Mouse (Mus musculus) hindbrain, embryonic 16.5 days (tissue): ENCODE data around the gene Gba. TPM values are rescaled to one million over a fixed set of nuclear protein-coding genes. Genes with fewer than 3 reads are reported as not detected.

Experiments used
- ATAC-seq: fragments of 200-750 bp; cut with Nextera tagmentation; 2 replicates; pipeline ENCODE4 v1.8.0; 2017; ENCODE audit warnings: moderate TSS enrichment, moderate library complexity
- H3K27ac ChIP-seq: fragments of 300-500 bp; sonication (generic); 2 replicates; pipeline ENCODE4 v1.5.1; 2014; ENCODE audit warnings: low read depth, mild to moderate bottlenecking, control low read depth, low read length, moderate library complexity
- H3K27me3 ChIP-seq: fragments of 300-500 bp; sonication (generic); replicated peaks from 2 replicates; pipeline ENCODE4 v1.6.1; 2014; ENCODE audit warnings: low read length; ENCODE audit not compliant: control insufficient read depth, insufficient read depth
- H3K36me3 ChIP-seq: fragments of 300-500 bp; sonication (generic); 2 replicates; pipeline ENCODE4 v1.6.1; 2014; ENCODE audit warnings: mild to moderate bottlenecking, low read length, moderate library complexity, mixed read lengths; ENCODE audit not compliant: control insufficient read depth, insufficient read depth
- H3K4me1 ChIP-seq: fragments of 300-500 bp; sonication (generic); 2 replicates; pipeline ENCODE4 v1.6.1; 2014; ENCODE audit warnings: low read depth, low read length; ENCODE audit not compliant: control insufficient read depth, insufficient read depth
- H3K4me2 ChIP-seq: fragments of 300-500 bp; sonication (generic); 2 replicates; pipeline ENCODE4 v1.6.1; 2014; ENCODE audit warnings: mild to moderate bottlenecking, low read length, control low read depth, moderate library complexity
- H3K4me3 ChIP-seq: fragments of 300-500 bp; sonication (generic); 2 replicates; pipeline ENCODE4 v1.5.1; 2014; ENCODE audit warnings: mild to moderate bottlenecking, low read length, control low read depth, moderate library complexity
- H3K9ac ChIP-seq: fragments of 300-500 bp; sonication (generic); 2 replicates; pipeline ENCODE4 v1.6.1; 2014; ENCODE audit warnings: low read depth, mild to moderate bottlenecking, control low read depth, low read length, moderate library complexity
- H3K9me3 ChIP-seq: fragments of 300-500 bp; sonication (generic); 2 replicates; pipeline ENCODE4 v1.6.1; 2014; ENCODE audit warnings: mild to moderate bottlenecking, low read length, moderate library complexity; ENCODE audit not compliant: control insufficient read depth
- WGBS: fragments of 180-500 bp; shearing (Covaris S2); extraction: QIAGEN DNeasy Blood & Tissue Kit; methylation state at CpG from one replicate; pipeline ENCODE4 v1.1.7; 2014; 5-methylcytosine and 5-hydroxymethylcytosine counted together
- polyA plus RNA-seq: library from polyadenylated mRNA; unstranded; fragments of >200 nt; fragmentation: Nextera tagmentation; extraction: Ambion mirVana; gene quantifications from 2 replicates; pipeline ENCODE4 v1.2.1, GENCODE M21; 2015

Gene Gba
- polyA plus RNA-seq, 1 experiment from 2014 or later, result 51.8 TPM

DNA sequence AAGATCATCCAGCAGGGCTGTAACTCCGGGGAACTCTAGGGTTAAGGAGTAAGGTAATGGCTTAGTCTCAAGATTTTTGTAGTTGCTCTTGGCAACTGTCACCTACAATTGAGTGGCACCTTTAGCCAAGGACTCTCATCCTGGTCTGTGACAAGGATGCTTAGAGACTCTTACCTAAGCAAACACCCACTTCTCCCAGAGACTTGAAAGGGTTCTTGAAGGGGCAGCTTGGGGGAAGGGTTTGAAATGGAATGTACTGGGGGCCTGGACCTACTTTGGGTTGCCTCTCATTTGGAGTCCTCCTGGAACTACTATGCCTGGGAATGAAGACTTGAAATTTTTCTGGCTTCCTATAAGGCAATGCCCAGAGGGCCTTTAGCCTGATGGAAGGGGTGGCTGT is 15.5 kb downstream of the Gba start:
- no peak for ATAC-seq
- Histone ChIP-seq H3K9ac (no peak overlapping the region; the same call in 1 of the 2 replicates), H3K27me3 (no peaks in the 10 kb centered on the region), H3K27ac (no peak overlapping the region), H3K4me2 (no peak overlapping the region), H3K4me1 (peaks cover 16% of the 10 kb centered on the region), H3K9me3 (no peaks in the 10 kb centered on the region), H3K36me3 (no peaks in the 10 kb centered on the region; the same call in 1 of the 2 replicates), H3K4me3 (no peak overlapping the region)
- WGBS, result 77% methylated on average over 1 of the region's 1 CpGs

DNA sequence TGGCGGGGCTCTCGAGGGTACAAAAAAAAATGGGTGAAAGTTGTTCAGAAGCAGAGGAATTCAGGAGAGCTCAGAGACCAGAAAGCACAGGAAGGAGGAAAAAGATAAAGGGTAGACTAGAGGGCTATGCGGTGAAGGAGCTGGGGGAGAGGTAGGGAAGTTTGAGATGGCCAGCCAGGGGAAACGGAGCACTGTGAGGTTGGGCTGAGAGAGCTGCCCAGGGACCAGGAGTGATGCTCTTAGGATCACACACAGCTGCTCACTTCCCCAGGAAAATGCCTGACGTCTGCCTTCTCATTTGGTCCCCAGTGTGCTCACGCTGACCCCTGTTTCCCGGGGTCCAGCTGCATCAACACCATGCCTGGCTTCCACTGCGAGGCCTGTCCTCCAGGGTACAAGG is 16.8 kb downstream of the Gba start:
- no peak for ATAC-seq
- H3K27me3 ChIP-seq, result no peaks in the 10 kb centered on the region
- no peak overlapping the region for H3K9ac ChIP-seq
- H3K4me1 ChIP-seq, result peaks cover 28% of the 10 kb centered on the region
- no peaks in the 10 kb centered on the region; the same call in 1 of the 2 replicates for H3K36me3 ChIP-seq
- H3K9me3 ChIP-seq, result no peaks in the 10 kb centered on the region
- no peak overlapping the region for H3K4me3 ChIP-seq
- 43% methylated on average over 8 of the region's 8 CpGs for WGBS
- H3K4me2 ChIP-seq, result no peak overlapping the region
- H3K27ac ChIP-seq, result no peak overlapping the region

DNA sequence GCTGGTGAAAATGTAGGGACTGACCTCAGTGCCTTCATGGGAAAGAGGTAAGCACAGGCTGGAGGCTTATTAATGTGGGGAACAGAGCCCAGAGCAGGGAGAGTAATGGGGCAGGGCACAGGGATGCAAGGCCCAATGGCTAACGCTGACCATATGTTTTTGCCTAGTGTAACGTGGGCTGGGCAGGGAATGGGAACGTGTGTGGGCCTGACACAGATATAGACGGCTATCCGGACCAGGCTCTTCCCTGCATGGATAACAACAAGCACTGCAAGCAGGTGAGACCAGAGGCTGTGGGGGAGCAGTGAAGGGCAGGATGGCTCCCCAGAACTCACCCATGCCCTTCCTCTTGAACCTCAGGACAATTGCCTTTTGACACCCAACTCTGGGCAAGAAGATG is 18.4 kb downstream of the Gba start:
- no peak overlapping the region for H3K4me3 ChIP-seq
- no peak for ATAC-seq
- H3K4me2 ChIP-seq, result no peak overlapping the region
- 63% methylated on average over 5 of the region's 5 CpGs for WGBS
- no peaks in the 10 kb centered on the region for H3K9me3 ChIP-seq
- no peaks in the 10 kb centered on the region for H3K27me3 ChIP-seq
- H3K27ac ChIP-seq, result no peak overlapping the region
- H3K4me1 ChIP-seq, result peaks cover 23% of the 10 kb centered on the region
- no peak overlapping the region; the same call in 1 of the 2 replicates for H3K9ac ChIP-seq
- no peaks in the 10 kb centered on the region; the same call in 1 of the 2 replicates for H3K36me3 ChIP-seq

DNA sequence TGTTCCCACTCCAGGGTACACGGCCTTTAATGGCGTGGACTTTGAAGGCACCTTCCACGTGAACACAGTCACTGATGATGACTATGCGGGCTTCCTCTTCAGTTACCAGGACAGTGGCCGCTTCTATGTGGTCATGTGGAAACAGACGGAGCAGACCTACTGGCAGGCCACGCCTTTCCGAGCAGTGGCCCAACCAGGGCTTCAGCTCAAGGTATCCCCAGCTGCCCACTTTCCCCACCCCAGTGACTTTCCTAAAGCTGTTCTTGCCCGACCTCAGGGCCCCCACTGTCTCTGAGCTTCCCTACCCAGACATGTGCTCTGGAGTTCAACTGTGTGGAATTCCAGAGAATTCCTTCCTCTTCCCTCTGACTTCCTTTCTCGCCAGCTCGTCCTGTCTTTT is 22.1 kb downstream of the Gba start:
- ATAC-seq, result 0 out of 2 replicates have a peak, but pooled peaks have one; percentile 1
- H3K36me3 ChIP-seq, result no peaks in the 10 kb centered on the region; the same call in 1 of the 2 replicates
- no peaks in the 10 kb centered on the region for H3K27me3 ChIP-seq
- H3K9me3 ChIP-seq, result no peaks in the 10 kb centered on the region
- 32% methylated on average over 11 of the region's 11 CpGs for WGBS
- peak overlapping the region; percentile 69 for H3K9ac ChIP-seq
- peak overlapping the region; percentile 48 for H3K4me3 ChIP-seq
- peaks cover 50% of the 10 kb centered on the region for H3K4me1 ChIP-seq
- H3K4me2 ChIP-seq, result peak overlapping the region; percentile 75
- peak overlapping the region; percentile 71 for H3K27ac ChIP-seq

DNA sequence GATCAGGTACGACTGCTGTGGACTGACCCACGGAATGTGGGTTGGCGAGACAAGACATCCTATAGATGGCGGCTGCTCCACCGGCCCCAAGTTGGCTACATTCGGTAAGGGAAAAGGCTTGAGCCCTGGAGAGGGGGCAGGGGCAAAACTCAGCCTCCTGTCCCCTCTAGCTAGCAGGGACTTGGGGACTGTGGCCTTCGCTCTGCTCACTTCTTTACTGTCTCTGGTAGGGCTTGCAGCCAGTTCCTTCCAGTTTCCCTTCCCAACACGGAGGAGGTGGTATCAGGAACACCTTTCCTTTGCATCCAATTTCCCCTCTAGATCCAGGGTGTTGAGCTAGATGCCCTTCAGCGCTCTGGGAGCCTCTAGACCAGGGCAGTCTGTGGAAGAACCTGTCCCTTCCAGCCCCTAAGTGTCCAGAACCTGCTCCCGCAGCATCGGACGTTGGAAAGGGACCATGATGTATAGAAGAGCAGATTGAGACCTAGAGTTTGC is 22.6 kb downstream of the Gba start:
- peak overlapping the region; percentile 71 for H3K27ac ChIP-seq
- no peaks in the 10 kb centered on the region for H3K27me3 ChIP-seq
- peak overlapping the region; percentile 48 for H3K4me3 ChIP-seq
- ATAC-seq, result no peak
- H3K9me3 ChIP-seq, result no peaks in the 10 kb centered on the region
- no peaks in the 10 kb centered on the region; the same call in 1 of the 2 replicates for H3K36me3 ChIP-seq
- peaks cover 50% of the 10 kb centered on the region for H3K4me1 ChIP-seq
- H3K9ac ChIP-seq, result peak overlapping the region; percentile 69
- peak overlapping the region; percentile 75 for H3K4me2 ChIP-seq
- 17% methylated on average over 12 of the region's 12 CpGs for WGBS

DNA sequence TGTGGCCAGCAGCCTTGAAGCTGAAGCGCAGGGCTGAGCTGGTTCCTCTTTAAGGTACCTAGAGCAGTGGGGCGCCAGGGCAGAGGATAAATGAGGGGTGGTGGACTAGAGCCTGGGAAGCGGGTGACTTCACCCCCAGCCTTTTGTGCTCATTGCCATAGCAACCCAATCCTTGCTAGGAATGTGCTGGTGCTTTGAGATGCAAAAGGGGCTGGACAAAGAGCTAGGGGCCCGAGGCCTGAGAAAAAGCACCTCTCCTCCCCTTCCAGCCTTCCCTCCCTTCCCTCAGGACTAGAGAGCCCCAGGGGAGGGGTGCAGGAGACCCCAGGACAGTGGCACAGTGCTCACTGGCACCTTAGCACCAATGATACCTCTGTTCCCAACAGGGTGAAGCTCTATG is 23.2 kb downstream of the Gba start:
- ATAC-seq, result peak; percentile 64
- H3K9ac ChIP-seq, result peak overlapping the region; percentile 69
- H3K9me3 ChIP-seq, result no peaks in the 10 kb centered on the region
- H3K4me3 ChIP-seq, result peak overlapping the region; percentile 48
- H3K4me1 ChIP-seq, result peaks cover 50% of the 10 kb centered on the region
- WGBS, result 17% methylated on average over 4 of the region's 4 CpGs
- H3K36me3 ChIP-seq, result no peaks in the 10 kb centered on the region; the same call in 1 of the 2 replicates
- H3K27me3 ChIP-seq, result no peaks in the 10 kb centered on the region
- H3K27ac ChIP-seq, result peak overlapping the region; percentile 83
- H3K4me2 ChIP-seq, result peak overlapping the region; percentile 75

DNA sequence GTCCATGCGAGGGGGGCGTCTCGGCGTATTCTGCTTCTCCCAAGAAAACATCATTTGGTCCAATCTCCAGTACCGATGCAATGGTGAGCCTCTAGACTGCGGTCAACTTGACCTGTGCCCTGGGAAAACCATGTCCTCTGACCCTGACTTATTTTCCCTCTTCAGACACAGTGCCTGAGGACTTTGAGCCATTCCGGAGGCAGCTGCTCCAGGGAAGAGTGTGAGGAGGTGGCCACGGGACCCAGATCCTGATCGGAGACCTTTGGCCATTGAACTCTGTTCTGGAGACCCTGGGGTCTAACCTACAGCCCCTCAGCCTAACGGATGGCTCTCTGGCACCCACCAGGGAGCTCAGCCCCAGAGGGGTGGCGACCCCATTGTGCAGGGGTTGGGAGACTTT is 23.6 kb downstream of the Gba start:
- ATAC-seq, result no peak
- WGBS, result 10% methylated on average over 11 of the region's 11 CpGs
- no peaks in the 10 kb centered on the region for H3K9me3 ChIP-seq
- H3K4me1 ChIP-seq, result peaks cover 50% of the 10 kb centered on the region
- H3K36me3 ChIP-seq, result no peaks in the 10 kb centered on the region; the same call in 1 of the 2 replicates
- peak overlapping the region; percentile 83 for H3K27ac ChIP-seq
- H3K27me3 ChIP-seq, result no peaks in the 10 kb centered on the region
- H3K9ac ChIP-seq, result peak overlapping the region; percentile 69
- peak overlapping the region; percentile 75 for H3K4me2 ChIP-seq
- peak overlapping the region; percentile 48 for H3K4me3 ChIP-seq

DNA sequence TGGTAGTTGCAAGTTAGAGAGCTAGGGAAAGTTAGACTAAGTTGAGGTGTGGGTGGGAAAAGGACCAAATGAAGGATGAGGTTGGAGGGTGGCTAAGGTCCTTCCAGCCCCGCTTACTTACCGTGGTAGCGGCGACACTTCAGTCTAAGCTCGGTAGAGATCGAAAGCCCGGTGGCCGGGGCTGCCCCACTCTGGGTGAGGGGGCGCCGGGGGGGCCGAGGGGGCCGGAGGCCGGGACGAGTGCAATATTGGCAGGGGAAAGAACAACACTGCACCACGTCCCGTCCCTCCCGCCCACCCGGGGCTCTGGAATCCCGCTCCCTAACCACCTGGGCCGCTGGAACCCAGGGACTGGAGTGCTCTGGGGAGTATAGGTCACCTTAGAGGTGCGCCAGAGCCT is 24.2 kb downstream of the Gba start, which contains the start of gene Mtx1:
Gene Mtx1 (minus strand): TSS at position 189 of the 400 bp plus-strand sequence.
- WGBS, result 8% methylated on average over 21 of the region's 21 CpGs
- Histone ChIP-seq H3K36me3 (no peaks in the 10 kb centered on the region; the same call in 1 of the 2 replicates), H3K4me3 (peak within 1 kb of the TSS; percentile 48), H3K27me3 (no peaks in the 10 kb centered on the region), H3K27ac (peak within 1 kb of the TSS; percentile 83), H3K9ac (peak within 1 kb of the TSS; percentile 69), H3K9me3 (no peaks in the 10 kb centered on the region), H3K4me1 (peaks cover 50% of the 10 kb centered on the region), H3K4me2 (peak within 1 kb of the TSS; percentile 75)
- no peak; the same call in 1 of the 2 replicates for ATAC-seq

DNA sequence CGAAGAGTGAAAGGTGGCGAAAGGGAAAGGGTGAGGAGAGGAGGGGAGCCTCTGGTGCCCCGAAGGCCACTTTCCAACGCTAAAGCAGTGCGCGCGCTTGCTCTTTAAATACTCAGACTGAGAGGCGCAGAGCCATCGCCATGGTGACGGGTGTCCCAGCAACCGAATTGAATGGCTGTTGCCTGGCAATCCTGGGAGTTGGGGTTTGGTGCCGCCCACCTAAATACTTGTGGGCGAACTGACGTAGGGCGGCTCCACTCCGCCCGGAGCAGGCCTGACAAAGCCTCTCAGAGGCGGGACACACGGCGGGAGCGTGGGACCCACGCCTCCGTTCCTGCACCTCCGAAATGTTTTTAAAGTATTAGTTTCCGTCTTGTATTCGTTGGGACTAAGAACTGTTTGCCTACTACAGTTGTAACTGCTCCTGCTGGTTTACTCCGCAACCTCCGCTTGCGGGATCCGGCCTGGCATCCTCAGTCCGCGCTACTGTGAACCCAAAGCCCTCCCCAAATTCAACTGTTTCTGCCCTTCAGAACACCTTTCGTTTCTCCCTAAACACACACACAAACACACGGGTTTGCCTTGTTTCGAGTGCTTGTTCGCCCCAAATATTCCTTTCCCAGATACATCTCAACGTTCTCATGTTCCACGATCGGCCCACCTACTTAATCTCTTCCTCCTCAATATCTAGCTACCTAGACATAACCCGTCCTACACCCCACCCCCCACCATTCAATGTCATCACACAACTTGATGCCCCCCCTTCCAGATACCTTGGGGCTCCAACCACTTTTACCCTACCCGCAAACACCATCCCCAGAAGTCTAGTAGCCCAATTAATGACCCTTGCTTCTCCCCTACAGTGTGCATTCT is 24.8 kb downstream of the Gba start:
- peaks cover 50% of the 10 kb centered on the region for H3K4me1 ChIP-seq
- H3K9me3 ChIP-seq, result no peaks in the 10 kb centered on the region
- peak overlapping the region; percentile 75 for H3K4me2 ChIP-seq
- peak; percentile 77 for ATAC-seq
- H3K9ac ChIP-seq, result peak overlapping the region; percentile 69
- H3K36me3 ChIP-seq, result no peaks in the 10 kb centered on the region; the same call in 1 of the 2 replicates
- 4% methylated on average over 39 of the region's 41 CpGs for WGBS
- H3K4me3 ChIP-seq, result peak overlapping the region; percentile 48
- peak overlapping the region; percentile 83 for H3K27ac ChIP-seq
- no peaks in the 10 kb centered on the region for H3K27me3 ChIP-seq
